Mouse (Mus musculus): Measurements from ENCODE around the gene Sec13.

Gene Sec13

DNA sequence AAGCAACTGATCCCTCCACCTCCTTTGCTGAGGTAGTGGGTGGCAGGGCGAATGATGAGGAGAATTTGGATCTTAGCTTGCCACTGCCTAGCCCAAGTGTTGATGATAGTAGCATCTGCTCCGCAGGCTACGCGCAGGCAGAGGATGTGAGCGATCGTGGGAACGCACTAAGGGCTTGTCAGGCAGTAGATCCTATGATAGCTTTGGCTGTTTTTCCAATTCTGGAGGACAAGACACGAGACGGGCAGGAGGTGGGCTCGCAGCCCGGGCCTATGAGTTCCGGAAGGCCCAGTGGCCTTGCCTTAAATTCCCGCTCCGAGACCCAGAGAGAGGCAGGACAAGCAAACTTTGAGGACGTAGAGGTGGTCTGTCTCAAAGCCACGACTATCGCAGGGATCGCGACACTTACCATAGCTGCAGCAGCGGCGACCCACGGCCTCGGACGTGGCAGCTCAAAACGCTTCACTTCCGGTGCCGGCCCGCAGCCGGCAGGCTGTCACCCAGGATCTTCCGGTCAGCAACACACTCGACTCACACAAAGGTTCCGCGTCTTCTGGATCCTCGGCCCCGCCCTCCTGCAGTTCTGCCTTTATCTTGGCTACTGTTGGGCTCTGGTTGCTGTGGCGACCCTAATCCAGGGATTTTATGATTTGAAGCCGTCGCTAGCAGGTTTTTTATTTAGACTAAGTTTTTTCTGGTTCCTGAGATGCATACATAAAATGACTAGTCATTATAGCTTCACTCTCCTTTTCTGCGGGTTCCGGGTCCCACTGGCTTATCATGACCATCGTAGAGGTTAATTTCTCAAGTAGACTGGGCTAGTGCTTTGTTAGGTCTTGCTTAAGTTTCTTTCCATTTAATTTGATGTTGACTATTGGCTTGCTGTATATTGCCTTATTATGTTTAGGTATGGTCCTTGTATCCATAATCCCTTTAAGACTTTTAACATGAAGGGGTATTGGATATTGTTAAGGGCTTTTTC lies at the start of gene Sec13:
Gene Sec13 (minus strand): TSS at position 508 of the 982 bp plus-strand sequence.
- TF ChIP-seq POU5F1 (IDR thresholded peaks at IDR 0.05; ENCODE audit: borderline replicate concordance, low read length) (no peak), CTCF (conservative IDR thresholded peaks at IDR 0.05; ENCODE audit: low read length) (no peak), NANOG (IDR thresholded peaks at IDR 0.05; ENCODE audit: borderline replicate concordance, low read length) (no peak)

DNA sequence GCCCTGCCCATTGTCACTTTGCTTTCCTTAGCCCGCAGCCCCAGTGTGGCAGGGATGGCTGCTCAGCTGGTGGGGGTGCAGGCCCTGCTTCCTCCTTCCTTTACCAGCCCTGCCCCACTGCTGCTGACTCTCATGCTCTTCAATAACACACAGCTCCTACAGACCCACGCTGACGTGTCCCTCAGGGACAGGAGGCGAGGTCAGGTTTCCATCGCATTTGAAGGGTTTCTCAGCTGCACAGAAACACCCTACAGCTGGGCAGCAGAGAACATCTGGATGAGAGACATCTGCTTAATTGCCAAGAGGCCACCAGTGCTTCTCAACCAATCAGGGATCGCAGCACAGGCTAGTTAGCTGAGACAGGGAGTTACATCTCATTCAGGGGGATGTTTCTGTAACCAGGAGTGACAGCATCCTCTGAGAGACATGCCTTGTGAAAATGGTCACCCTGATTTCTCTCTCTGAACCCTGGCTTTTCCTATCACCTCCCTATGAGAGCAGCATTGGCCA lies 47.0 kb upstream of the Sec13 start:
- H3K36me3 ChIP-seq (ENCODE audit: insufficient read depth, low read length), result no peaks in the 10 kb centered on the region
- H3K4me3 ChIP-seq (replicated peaks; ENCODE audit: low read length), result no peak overlapping the region
- TF ChIP-seq CTCF (conservative IDR thresholded peaks at IDR 0.05; ENCODE audit: low read length) (no peak), POU5F1 (IDR thresholded peaks at IDR 0.05; ENCODE audit: borderline replicate concordance, low read length) (no peak), NANOG (IDR thresholded peaks at IDR 0.05; ENCODE audit: borderline replicate concordance, low read length) (no peak)
- no peaks in the 10 kb centered on the region; the same call in 1 of the 2 replicates for H3K4me1 ChIP-seq (replicated peaks; ENCODE audit: low read depth, low read length)
- H3K27me3 ChIP-seq (ENCODE audit: insufficient read depth, low read length), result no peaks in the 10 kb centered on the region
- H3K9me3 ChIP-seq (ENCODE audit: low read length), result 0 out of 2 replicates have a peak, but pooled peaks cover 5% of the 10 kb centered on the region

More for the DNA sequence above, at the start of gene Sec13:
- Histone ChIP-seq H3K9me3 (ENCODE audit: low read length) (no peaks in the 10 kb centered on the region), H3K36me3 (ENCODE audit: insufficient read depth, low read length) (peaks cover 32% of the 10 kb centered on the region), H3K4me3 (replicated peaks; ENCODE audit: low read length) (peak within 1 kb of the TSS; percentile 87), H3K27me3 (ENCODE audit: insufficient read depth, low read length) (peaks cover 3% of the 10 kb centered on the region; the same call in 1 of the 2 replicates), H3K4me1 (replicated peaks; ENCODE audit: low read depth, low read length) (peaks cover 19% of the 10 kb centered on the region)

DNA sequence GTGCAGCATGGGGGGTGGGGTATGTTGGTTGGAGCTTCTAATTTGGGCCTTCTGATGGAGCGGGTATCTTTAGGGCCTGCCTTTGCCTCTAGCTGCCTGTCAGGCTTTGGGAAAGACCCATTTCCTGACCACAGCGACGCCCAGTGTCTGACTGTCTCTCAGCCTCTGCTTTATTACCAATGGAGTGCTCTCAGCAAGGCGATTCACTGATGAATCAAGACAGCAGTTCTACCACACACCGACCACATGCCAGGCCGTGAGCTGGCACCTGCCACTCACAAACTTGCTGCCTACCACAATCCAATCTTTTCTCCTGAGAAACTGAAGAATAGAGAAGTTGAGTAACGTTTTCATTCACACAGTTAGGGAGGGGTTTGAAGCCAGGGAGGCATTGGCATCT lies 45.1 kb upstream of the Sec13 start:
- Histone ChIP-seq H3K36me3 (ENCODE audit: insufficient read depth, low read length) (no peaks in the 10 kb centered on the region), H3K9me3 (ENCODE audit: low read length) (0 out of 2 replicates have a peak, but pooled peaks cover 5% of the 10 kb centered on the region), H3K4me3 (replicated peaks; ENCODE audit: low read length) (no peak overlapping the region), H3K4me1 (replicated peaks; ENCODE audit: low read depth, low read length) (no peaks in the 10 kb centered on the region; the same call in 1 of the 2 replicates), H3K27me3 (ENCODE audit: insufficient read depth, low read length) (no peaks in the 10 kb centered on the region)
- TF ChIP-seq CTCF (conservative IDR thresholded peaks at IDR 0.05; ENCODE audit: low read length) (no peak), POU5F1 (IDR thresholded peaks at IDR 0.05; ENCODE audit: borderline replicate concordance, low read length) (no peak), NANOG (IDR thresholded peaks at IDR 0.05; ENCODE audit: borderline replicate concordance, low read length) (no peak)

DNA sequence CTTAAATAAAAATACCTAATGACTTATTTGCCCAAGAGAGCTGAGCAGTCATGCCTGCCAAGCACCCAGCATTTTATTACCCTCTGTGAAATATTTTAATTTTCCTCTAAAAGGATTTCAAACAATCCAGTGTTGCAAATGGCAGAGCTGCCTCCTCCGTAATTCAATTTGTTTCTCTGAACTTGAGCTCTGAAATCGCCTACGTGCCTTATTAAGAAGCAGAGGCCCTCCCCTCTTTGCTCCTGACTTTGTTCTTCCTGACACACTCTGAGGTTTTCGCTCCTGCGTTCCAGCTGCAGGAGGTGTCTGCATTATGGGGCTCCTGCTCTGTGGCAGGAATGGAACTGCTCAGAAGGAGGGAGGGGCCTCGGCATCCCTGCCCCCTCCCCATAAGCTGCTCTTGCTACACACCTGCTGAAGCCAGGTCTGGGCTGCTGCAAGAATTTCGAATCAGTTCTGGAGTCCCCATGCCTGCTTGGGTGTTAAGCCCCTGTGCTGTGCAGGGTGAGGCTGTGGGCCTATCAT lies 37.7 kb upstream of the Sec13 start:
- Histone ChIP-seq H3K9me3 (ENCODE audit: low read length) (0 out of 2 replicates have a peak, but pooled peaks cover 4% of the 10 kb centered on the region), H3K27me3 (ENCODE audit: insufficient read depth, low read length) (no peaks in the 10 kb centered on the region)
- TF ChIP-seq CTCF (conservative IDR thresholded peaks at IDR 0.05; ENCODE audit: low read length), result no peak
- TF ChIP-seq POU5F1 (IDR thresholded peaks at IDR 0.05; ENCODE audit: borderline replicate concordance, low read length), result no peak
- no peak for TF ChIP-seq NANOG (IDR thresholded peaks at IDR 0.05; ENCODE audit: borderline replicate concordance, low read length)

DNA sequence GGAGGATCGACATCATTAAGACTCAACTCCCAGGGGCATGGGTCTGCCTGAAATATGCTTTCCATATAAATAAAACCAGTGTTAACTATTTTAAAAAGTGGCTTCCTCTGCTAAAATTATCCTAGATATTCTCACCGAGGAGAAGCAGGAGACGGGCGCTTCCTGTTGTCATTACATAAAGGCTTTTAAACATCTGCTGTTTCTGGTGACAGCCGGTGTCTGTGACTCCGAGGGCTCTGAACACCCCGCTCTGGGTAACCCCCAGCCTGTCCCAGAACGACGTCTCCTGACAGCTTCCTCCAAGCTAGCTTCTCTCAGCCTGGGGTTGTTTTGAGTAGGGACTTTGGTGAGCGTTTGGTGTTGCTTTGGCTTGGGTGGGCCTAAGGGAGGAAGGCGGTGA lies 28.3 kb upstream of the Sec13 start:
- no peaks in the 10 kb centered on the region for H3K27me3 ChIP-seq (ENCODE audit: insufficient read depth, low read length)
- no peak for TF ChIP-seq CTCF (conservative IDR thresholded peaks at IDR 0.05; ENCODE audit: low read length)
- TF ChIP-seq POU5F1 (IDR thresholded peaks at IDR 0.05; ENCODE audit: borderline replicate concordance, low read length), result no peak
- no peak for TF ChIP-seq NANOG (IDR thresholded peaks at IDR 0.05; ENCODE audit: borderline replicate concordance, low read length)

More for the DNA sequence above, 37.7 kb upstream of the Sec13 start:
- H3K4me1 ChIP-seq (replicated peaks; ENCODE audit: low read depth, low read length), result no peaks in the 10 kb centered on the region
- H3K36me3 ChIP-seq (ENCODE audit: insufficient read depth, low read length), result no peaks in the 10 kb centered on the region
- H3K4me3 ChIP-seq (replicated peaks; ENCODE audit: low read length), result no peak overlapping the region

DNA sequence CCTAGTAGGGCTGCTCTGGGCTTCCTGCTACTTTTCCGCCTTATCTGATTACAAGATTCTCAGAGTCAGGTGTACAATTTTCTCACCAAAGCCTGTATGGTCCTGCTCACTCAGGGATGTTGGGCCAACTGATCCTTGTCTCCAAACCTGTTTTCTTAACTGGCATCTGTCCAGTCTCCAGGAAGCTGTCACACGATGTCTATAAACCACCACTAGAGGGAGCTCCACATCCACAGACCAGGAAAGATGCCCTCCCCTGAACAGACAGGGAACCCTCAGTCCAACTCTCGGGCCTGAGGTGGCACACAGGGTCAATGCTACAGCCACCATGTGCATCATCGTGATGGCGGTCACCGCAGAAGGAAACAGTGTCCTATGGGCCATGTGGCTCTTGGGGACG lies 21.1 kb upstream of the Sec13 start:
- H3K4me3 ChIP-seq (replicated peaks; ENCODE audit: low read length), result no peak overlapping the region
- TF ChIP-seq POU5F1 (IDR thresholded peaks at IDR 0.05; ENCODE audit: borderline replicate concordance, low read length), result no peak
- no peak for TF ChIP-seq NANOG (IDR thresholded peaks at IDR 0.05; ENCODE audit: borderline replicate concordance, low read length)
- TF ChIP-seq CTCF (conservative IDR thresholded peaks at IDR 0.05; ENCODE audit: low read length), result peak; percentile 60
- H3K4me1 ChIP-seq (replicated peaks; ENCODE audit: low read depth, low read length), result peaks cover 10% of the 10 kb centered on the region
- peaks cover 3% of the 10 kb centered on the region; the same call in 1 of the 2 replicates for H3K9me3 ChIP-seq (ENCODE audit: low read length)
- peaks cover 3% of the 10 kb centered on the region; the same call in 1 of the 2 replicates for H3K27me3 ChIP-seq (ENCODE audit: insufficient read depth, low read length)
- H3K36me3 ChIP-seq (ENCODE audit: insufficient read depth, low read length), result no peaks in the 10 kb centered on the region

More for the DNA sequence above, 28.3 kb upstream of the Sec13 start:
- Histone ChIP-seq H3K4me1 (replicated peaks; ENCODE audit: low read depth, low read length) (no peaks in the 10 kb centered on the region), H3K36me3 (ENCODE audit: insufficient read depth, low read length) (no peaks in the 10 kb centered on the region), H3K9me3 (ENCODE audit: low read length) (0 out of 2 replicates have a peak, but pooled peaks cover 4% of the 10 kb centered on the region), H3K4me3 (replicated peaks; ENCODE audit: low read length) (no peak overlapping the region)

DNA sequence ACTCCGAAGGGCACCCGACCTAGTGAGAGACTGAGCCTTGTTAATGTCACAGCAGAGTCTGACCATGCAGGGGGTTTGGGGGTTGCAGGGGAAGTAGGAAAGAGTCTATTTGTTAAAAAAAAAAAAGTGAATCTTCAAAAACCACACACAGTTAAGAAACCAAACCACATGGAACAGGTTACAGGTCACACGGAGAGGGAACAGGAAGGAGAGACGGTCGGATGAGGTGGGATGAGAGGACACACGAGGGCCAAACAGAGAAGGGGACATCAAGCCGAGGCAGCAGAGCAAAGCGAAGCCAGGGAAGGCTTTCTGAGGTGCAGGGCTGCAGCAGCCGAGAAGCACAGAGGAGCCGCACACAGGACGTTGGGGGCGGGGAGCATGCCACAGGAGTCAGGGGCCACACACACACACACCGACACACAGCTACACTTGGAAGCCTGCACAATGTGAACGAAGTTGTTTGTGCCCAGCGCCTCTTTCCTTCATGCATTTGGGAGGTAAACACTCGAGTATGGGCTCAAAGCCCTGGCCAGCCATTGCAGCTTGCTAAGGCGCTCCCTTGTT lies 8.7 kb upstream of the Sec13 start:
- TF ChIP-seq NANOG (IDR thresholded peaks at IDR 0.05; ENCODE audit: borderline replicate concordance, low read length) (no peak), POU5F1 (IDR thresholded peaks at IDR 0.05; ENCODE audit: borderline replicate concordance, low read length) (no peak), CTCF (conservative IDR thresholded peaks at IDR 0.05; ENCODE audit: low read length) (no peak)
- Histone ChIP-seq H3K36me3 (ENCODE audit: insufficient read depth, low read length) (no peaks in the 10 kb centered on the region), H3K27me3 (ENCODE audit: insufficient read depth, low read length) (peaks cover 53% of the 10 kb centered on the region), H3K4me1 (replicated peaks; ENCODE audit: low read depth, low read length) (peaks cover 26% of the 10 kb centered on the region), H3K9me3 (ENCODE audit: low read length) (no peaks in the 10 kb centered on the region), H3K4me3 (replicated peaks; ENCODE audit: low read length) (peak overlapping the region; percentile 71; the same call in 1 of the 2 replicates)

DNA sequence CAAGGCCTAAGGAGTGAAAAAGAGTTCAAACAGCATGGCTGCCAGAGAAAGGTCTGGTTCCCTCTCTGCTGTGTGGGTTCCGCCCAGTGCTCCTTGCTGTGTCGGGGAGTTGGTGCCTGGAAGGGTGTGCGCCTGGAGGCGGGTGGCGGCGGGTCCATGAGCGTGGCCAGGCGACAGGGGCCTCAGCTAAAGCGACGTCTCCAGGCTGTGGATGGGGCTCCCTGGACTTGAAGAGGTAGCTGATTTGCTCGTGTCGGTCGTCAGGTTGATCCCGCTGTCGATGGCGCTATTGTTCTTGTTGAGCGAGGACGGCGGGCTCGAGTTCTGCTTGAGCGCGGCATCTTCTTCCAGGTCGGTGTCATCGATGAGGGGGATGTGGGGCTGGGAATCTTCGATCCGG lies 7.8 kb upstream of the Sec13 start:
- Histone ChIP-seq H3K4me1 (replicated peaks; ENCODE audit: low read depth, low read length) (peaks cover 26% of the 10 kb centered on the region), H3K27me3 (ENCODE audit: insufficient read depth, low read length) (peaks cover 48% of the 10 kb centered on the region), H3K9me3 (ENCODE audit: low read length) (no peaks in the 10 kb centered on the region), H3K4me3 (replicated peaks; ENCODE audit: low read length) (peak overlapping the region; percentile 71), H3K36me3 (ENCODE audit: insufficient read depth, low read length) (no peaks in the 10 kb centered on the region)
- TF ChIP-seq NANOG (IDR thresholded peaks at IDR 0.05; ENCODE audit: borderline replicate concordance, low read length) (0 out of 2 replicates have a peak, but pooled peaks have one; percentile 11), CTCF (conservative IDR thresholded peaks at IDR 0.05; ENCODE audit: low read length) (no peak)
